9 mouse cellular contexts compared by ENCODE assay signal in genomic region chr8:104373779-104374178, GRCm38 (mm10). TPM values are rescaled to one million over a fixed set of nuclear protein-coding genes. Genes with fewer than 3 reads are reported as not detected.
DNase-seq lines count a peak whose midpoint lies in the region; ATAC-seq and TF ChIP-seq lines count a peak whose summit lies in the region.
"Had no signal": no experiment of that assay in that cellular context is flagged by ENCODE, and none has a peak within 500 bp of the region (broad histone marks: within the 10 kb centered on the region; RNA-seq: fewer than 3 reads in every experiment).

No protein-coding gene starts in this region.

- H3K9ac ChIP-seq in heart, postnatal 0 days (replicated peaks; ENCODE audit: low read depth, low read length): no peak overlapping the region
- no peak overlapping the region for H3K9ac ChIP-seq in heart, embryonic 12.5 days
- no peak overlapping the region for H3K9ac ChIP-seq in ES-Bruce4 (ENCODE audit: low read depth, poor library complexity, severe bottlenecking)
- H3K9ac ChIP-seq: limb, embryonic 15.5 days had no signal

- H3K27ac ChIP-seq in heart, postnatal 0 days (ENCODE audit: low read depth): peak overlapping the region; percentile 41
- H3K27ac ChIP-seq in heart, embryonic 12.5 days (ENCODE audit: poor library complexity, severe bottlenecking): no peak overlapping the region; the same call in 1 of the 2 replicates
- no peak overlapping the region for H3K27ac ChIP-seq in ES-Bruce4 (ENCODE audit: insufficient read depth, low read length)
- H3K27ac ChIP-seq: limb, embryonic 15.5 days had no signal

- no peaks in the 10 kb centered on the region for H3K9me3 ChIP-seq in heart, postnatal 0 days (replicated peaks; ENCODE audit: control insufficient read depth, low read length)
- H3K9me3 ChIP-seq in heart, embryonic 12.5 days (replicated peaks): no peaks in the 10 kb centered on the region
- no peaks in the 10 kb centered on the region for H3K9me3 ChIP-seq in ES-Bruce4 (replicated peaks; ENCODE audit: control insufficient read depth, insufficient read depth, low read length, poor library complexity, severe bottlenecking)
- H3K9me3 ChIP-seq: limb, embryonic 15.5 days had no signal

- ATAC-seq in heart, postnatal 0 days (ENCODE audit: insufficient read depth, low read depth): 0 out of 2 replicates have a peak, but pooled peaks have one; percentile 18
- ATAC-seq in heart, embryonic 12.5 days (ENCODE audit: insufficient number of reproducible peaks, low FRiP score): no peak
- peak; percentile 37; the same call in 1 of the 2 replicates for ATAC-seq in granulocyte monocyte progenitor cell, adult 5-6 weeks (replicated peaks; ENCODE audit: poor library complexity, severe bottlenecking)

- TF ChIP-seq EP300 in heart, postnatal 0 days (IDR thresholded peaks at IDR 0.05; ENCODE audit: low read depth): no peak
- TF ChIP-seq EP300 in ES-Bruce4 (IDR thresholded peaks at IDR 0.05; ENCODE audit: insufficient read depth, low read depth, low read length): no peak

- 60% methylated on average over 11 of the region's 11 CpGs for WGBS in heart, postnatal 0 days
- 76% methylated on average over 11 of the region's 11 CpGs for WGBS in heart, embryonic 12.5 days

- H3K27me3 ChIP-seq in heart, postnatal 0 days (ENCODE audit: control insufficient read depth, insufficient read depth, low read length): no peaks in the 10 kb centered on the region
- H3K27me3 ChIP-seq in heart, embryonic 12.5 days (replicated peaks): no peaks in the 10 kb centered on the region
- H3K27me3 ChIP-seq in ES-Bruce4 (ENCODE audit: control insufficient read depth, insufficient read depth, low read length, poor library complexity, severe bottlenecking): no peaks in the 10 kb centered on the region
- H3K27me3 ChIP-seq: limb, embryonic 15.5 days had no signal

- peak; percentile 41 for DNase-seq in heart, postnatal 0 days (ENCODE audit: low spot score)
- peak; percentile 47 to 54 for DNase-seq in lung, postnatal 4 days
- no peak for DNase-seq in natural killer cell, adult 2 months (ENCODE audit: low spot score in 2 of 2)
- no peak for DNase-seq in yolk sac, embryonic 10.5 days (ENCODE audit: low spot score)
- DNase-seq in thymus, postnatal 36 days: no peak

- peaks cover 27% of the 10 kb centered on the region for H3K4me1 ChIP-seq in heart, postnatal 0 days (ENCODE audit: control insufficient read depth, insufficient read depth)
- H3K4me1 ChIP-seq in heart, embryonic 12.5 days (replicated peaks): peaks cover 33% of the 10 kb centered on the region
- peaks cover 5% of the 10 kb centered on the region for H3K4me1 ChIP-seq in ES-Bruce4 (ENCODE audit: control insufficient read depth, insufficient read depth, low read length)

- no peak for TF ChIP-seq POLR2A in ES-Bruce4 (IDR thresholded peaks at IDR 0.05; ENCODE audit: insufficient read depth, low read length)

- peak; percentile 40 for TF ChIP-seq CTCF in heart, postnatal 0 days (IDR thresholded peaks at IDR 0.05; ENCODE audit: low read depth)
- peak; percentile 20 for TF ChIP-seq CTCF in ES-Bruce4 (IDR thresholded peaks at IDR 0.05; ENCODE audit: low read depth, low read length)

- no peak overlapping the region for H3K4me2 ChIP-seq in heart, postnatal 0 days (ENCODE audit: low read depth, low read length)
- H3K4me2 ChIP-seq in heart, embryonic 12.5 days: no peak overlapping the region
- H3K4me2 ChIP-seq: limb, embryonic 15.5 days had no signal

- no peak overlapping the region for H3K4me3 ChIP-seq in heart, postnatal 0 days (ENCODE audit: low read depth, low read length)
- H3K4me3 ChIP-seq in heart, embryonic 12.5 days: no peak overlapping the region
- H3K4me3 ChIP-seq in ES-Bruce4 (ENCODE audit: low read depth, low read length): no peak overlapping the region
- H3K4me3 ChIP-seq: limb, embryonic 15.5 days had no signal

- H3K36me3 ChIP-seq in heart, postnatal 0 days (replicated peaks; ENCODE audit: control insufficient read depth, insufficient read depth, low read length): 0 out of 2 replicates have a peak, but pooled peaks cover 3% of the 10 kb centered on the region
- no peaks in the 10 kb centered on the region for H3K36me3 ChIP-seq in heart, embryonic 12.5 days
- no peaks in the 10 kb centered on the region for H3K36me3 ChIP-seq in ES-Bruce4 (ENCODE audit: control insufficient read depth, insufficient read depth, low read length, poor library complexity, severe bottlenecking)
- H3K36me3 ChIP-seq: limb, embryonic 15.5 days had no signal

RNA-seq across cellular contexts. Expression of gene Cmtm4, which starts 21.8 kb away (rescaled TPM):
- 10.2 and 13.4 TPM in 2 replicates for total RNA-seq in heart, postnatal 0 days (2014; rRNA removed; ENCODE audit: low replicate concordance)
- 1.2 TPM in 2 replicates for polyA plus RNA-seq in heart, postnatal 0 days (2015; fragmentation: Nextera tagmentation; extraction: Ambion mirVana)
- polyA plus RNA-seq in heart, embryonic 12.5 days (2016; fragmentation: Nextera tagmentation; extraction: Ambion mirVana): 1.7 TPM in 2 replicates
- polyA plus RNA-seq in ES-Bruce4 (2011; ENCODE audit: insufficient read depth, insufficient read length, low read depth, missing spikeins): 53.7 and 58.1 TPM in 2 replicates
- total RNA-seq in granulocyte monocyte progenitor cell, adult 5-6 weeks (2014; fragmentation: Nextera tagmentation): 0.58 and 1.4 TPM in 2 replicates
- total RNA-seq in granulocyte monocyte progenitor cell, adult 5-6 weeks (2017): 0.31 and 0.90 TPM in 2 replicates

RNA-seq across cellular contexts. Expression of gene Cmtm3, which starts 34.6 kb away (rescaled TPM):
- 22.3 and 29.0 TPM in 2 replicates for total RNA-seq in heart, postnatal 0 days (2014; rRNA removed; ENCODE audit: low replicate concordance)
- polyA plus RNA-seq in heart, postnatal 0 days (2015; fragmentation: Nextera tagmentation; extraction: Ambion mirVana): 64.6 and 65.2 TPM in 2 replicates
- 107 and 112 TPM in 2 replicates for polyA plus RNA-seq in heart, embryonic 12.5 days (2016; fragmentation: Nextera tagmentation; extraction: Ambion mirVana)
- 20.3 and 22.2 TPM in 2 replicates for polyA plus RNA-seq in ES-Bruce4 (2011; ENCODE audit: insufficient read depth, insufficient read length, low read depth, missing spikeins)
- 37.4 and 54.3 TPM in 2 replicates for total RNA-seq in granulocyte monocyte progenitor cell, adult 5-6 weeks (2014; fragmentation: Nextera tagmentation)
- total RNA-seq in granulocyte monocyte progenitor cell, adult 5-6 weeks (2017): 16.2 and 18.6 TPM in 2 replicates

RNA-seq across cellular contexts. Expression of gene Cmtm2b, which starts 51.7 kb away (rescaled TPM):
- not detected in 2 replicates for total RNA-seq in heart, postnatal 0 days (2014; rRNA removed; ENCODE audit: low replicate concordance)
- polyA plus RNA-seq in heart, postnatal 0 days (2015; fragmentation: Nextera tagmentation; extraction: Ambion mirVana): not detected in 2 replicates
- not detected in 2 replicates for polyA plus RNA-seq in heart, embryonic 12.5 days (2016; fragmentation: Nextera tagmentation; extraction: Ambion mirVana)
- not detected in 2 replicates for polyA plus RNA-seq in ES-Bruce4 (2011; ENCODE audit: insufficient read depth, insufficient read length, low read depth, missing spikeins)
- total RNA-seq in granulocyte monocyte progenitor cell, adult 5-6 weeks (2014; fragmentation: Nextera tagmentation): not detected in 2 replicates
- not detected in 2 replicates for total RNA-seq in granulocyte monocyte progenitor cell, adult 5-6 weeks (2017)
- polyA plus RNA-seq: limb, embryonic 15.5 days had no signal

RNA-seq across cellular contexts. Expression of gene Gm11020, which starts 52.4 kb away (rescaled TPM):
- not detected in 2 replicates for total RNA-seq in heart, postnatal 0 days (2014; rRNA removed; ENCODE audit: low replicate concordance)
- not detected in 2 replicates for polyA plus RNA-seq in heart, postnatal 0 days (2015; fragmentation: Nextera tagmentation; extraction: Ambion mirVana)
- polyA plus RNA-seq in heart, embryonic 12.5 days (2016; fragmentation: Nextera tagmentation; extraction: Ambion mirVana): not detected in 2 replicates
- polyA plus RNA-seq in ES-Bruce4 (2011; ENCODE audit: insufficient read depth, insufficient read length, low read depth, missing spikeins): not detected in 2 replicates
- not detected in 2 replicates for total RNA-seq in granulocyte monocyte progenitor cell, adult 5-6 weeks (2014; fragmentation: Nextera tagmentation)
- not detected in 2 replicates for total RNA-seq in granulocyte monocyte progenitor cell, adult 5-6 weeks (2017)
- polyA plus RNA-seq: limb, embryonic 15.5 days had no signal

Comparison
In these comparisons a context has a peak if more than half of its experiments do, and no peak if none do; other contexts are left out.
1. DNase-seq: peak in heart, postnatal 0 days (single experiment) and lung, postnatal 4 days (2 of 2); none in natural killer cell, adult 2 months (0 of 2), yolk sac, embryonic 10.5 days (single experiment) and thymus, postnatal 36 days (0 of 2).
2. RNA of gene Cmtm4, which starts 21.8 kb away (polyA plus RNA-seq): 53.7 to 58.1 TPM in ES-Bruce4; 1.7 TPM in heart, embryonic 12.5 days and 1.2 TPM in heart, postnatal 0 days; every median in the first group is over 10 times any median in the second.